Mouse (Mus musculus): ENCODE results near the gene Gm9508.
"Not testable (repeated sequence)": the region's sequence is repeated elsewhere in the genome, so short reads cannot be mapped to it uniquely, and the experiment has no call there.

Gm9508 gene

DNA sequence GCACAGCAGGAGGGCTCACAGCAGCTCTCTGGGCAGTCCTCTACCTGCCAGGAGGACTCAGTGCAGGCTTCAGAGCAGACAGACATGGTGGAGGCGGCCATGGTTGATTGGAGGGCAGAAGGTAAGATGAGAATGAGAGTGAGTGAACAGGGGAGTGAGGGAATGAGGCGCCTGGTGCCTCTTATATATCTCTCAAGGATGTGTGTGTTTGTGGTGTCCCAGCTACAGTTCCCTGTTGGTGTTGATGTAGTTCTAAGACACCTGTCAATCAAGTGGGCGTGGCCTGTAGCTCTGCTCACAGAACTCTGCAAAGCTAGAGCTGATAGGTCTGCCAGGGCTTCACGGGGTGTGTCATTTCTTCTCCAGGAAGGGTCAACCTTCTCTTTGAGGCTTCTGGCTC lies at the start of gene Gm9508:
Gene Gm9508, minus strand, starts transcription at position 101 of the 400 bp plus-strand sequence.
- no peak for DNase-seq (ENCODE audit: low spot score)

DNA sequence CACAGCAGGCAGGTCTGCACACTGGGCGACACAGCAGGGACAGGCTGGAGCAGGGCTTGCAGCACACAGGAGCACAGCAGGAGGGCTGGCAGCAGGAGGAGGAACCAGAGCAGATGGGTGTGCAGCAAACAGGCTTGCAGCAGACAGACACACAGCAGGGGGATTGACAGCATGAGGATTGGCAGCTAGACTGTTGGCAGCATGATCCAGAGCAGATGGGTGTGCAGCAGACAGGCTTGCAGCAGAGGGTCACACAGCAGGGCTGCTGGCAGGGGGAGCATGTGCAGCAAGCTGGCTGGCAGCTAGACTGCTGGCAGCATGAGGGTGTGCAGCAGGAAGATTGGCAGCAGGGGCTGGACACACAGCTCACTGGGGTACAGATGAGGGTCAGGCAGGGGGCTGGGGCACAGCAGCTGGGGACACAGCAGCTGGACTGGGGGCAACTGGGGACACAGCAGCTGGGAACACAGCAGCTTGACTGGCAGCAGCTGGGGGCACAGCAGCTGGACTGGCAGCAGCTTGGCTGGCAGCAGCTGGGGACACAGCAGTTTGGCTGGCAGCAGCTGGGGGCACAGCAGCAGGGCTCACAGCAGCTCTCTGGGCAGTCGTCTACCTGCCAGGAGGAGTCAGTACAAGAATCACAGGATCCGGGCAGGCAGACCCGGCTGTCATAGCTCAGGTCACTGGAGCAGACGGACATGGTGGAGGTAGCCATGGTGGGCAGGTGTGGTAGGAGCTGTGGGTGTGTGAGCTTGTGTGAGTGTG lies 45.1 kb upstream of the Gm9508 start, which contains the start of gene Gm18596:
Gene Gm18596, minus strand, starts transcription at position 715 of the 765 bp plus-strand sequence.
- not testable (repeated sequence) for DNase-seq (ENCODE audit: low spot score)

DNA sequence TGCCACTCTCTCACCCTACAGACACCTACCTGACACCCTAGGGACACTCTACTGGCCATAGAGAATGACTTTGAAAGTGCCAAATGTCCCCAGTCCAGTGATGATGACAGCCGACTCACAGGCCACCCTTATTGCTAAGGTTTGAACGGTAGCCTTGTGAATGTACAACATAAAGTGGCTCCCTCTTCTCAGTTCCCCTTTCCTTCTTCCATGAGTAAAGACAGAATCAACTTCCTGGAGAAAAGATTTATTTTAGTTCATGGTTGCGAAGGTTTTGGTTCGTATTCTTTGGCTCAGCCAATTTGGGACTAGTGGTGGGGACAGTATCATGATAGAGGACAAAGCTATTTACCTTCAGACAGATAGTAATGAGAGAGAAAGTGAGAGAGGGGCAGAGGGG lies 41.9 kb upstream of the Gm9508 start:
- no peak for DNase-seq (ENCODE audit: low spot score)

DNA sequence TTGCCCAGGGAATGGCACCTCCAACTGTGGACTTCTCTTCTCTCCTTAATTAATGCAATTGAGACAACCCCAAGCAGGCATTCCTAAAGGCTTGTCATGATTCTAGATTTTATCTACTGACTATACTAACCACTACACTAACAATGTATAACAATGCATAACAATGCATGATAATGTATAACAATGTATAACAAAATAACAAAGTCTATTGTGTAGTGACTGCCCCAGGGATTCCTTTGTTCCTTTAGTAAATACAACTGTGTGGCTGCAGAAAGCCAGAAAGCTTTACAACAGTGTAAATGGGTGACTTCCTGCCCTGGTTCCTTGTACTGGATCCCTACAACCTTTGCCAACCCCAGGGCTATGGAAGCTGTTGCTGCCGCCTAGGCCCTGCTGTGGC lies 38.9 kb upstream of the Gm9508 start:
- DNase-seq (ENCODE audit: low spot score) = no peak

DNA sequence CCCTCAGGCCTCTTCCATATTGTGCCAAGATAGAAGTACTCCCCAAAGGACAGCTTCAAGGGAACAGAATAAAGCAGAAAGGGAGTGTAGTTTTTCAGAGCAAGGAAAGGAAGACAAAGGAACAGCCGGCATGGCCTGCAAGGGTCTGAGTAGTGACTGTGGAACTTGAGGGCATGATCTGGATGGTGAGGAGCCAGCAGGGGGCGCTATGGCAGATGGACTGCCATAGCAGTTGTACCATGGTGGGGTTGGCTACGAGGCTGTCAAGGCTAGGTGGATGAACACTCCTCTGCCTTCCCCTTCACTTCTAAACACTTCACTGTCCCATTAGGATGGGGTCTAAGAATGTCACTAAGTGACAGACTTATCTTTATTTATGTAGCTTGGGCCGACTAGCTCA lies 32.2 kb upstream of the Gm9508 start:
- no peak for DNase-seq (ENCODE audit: low spot score)

DNA sequence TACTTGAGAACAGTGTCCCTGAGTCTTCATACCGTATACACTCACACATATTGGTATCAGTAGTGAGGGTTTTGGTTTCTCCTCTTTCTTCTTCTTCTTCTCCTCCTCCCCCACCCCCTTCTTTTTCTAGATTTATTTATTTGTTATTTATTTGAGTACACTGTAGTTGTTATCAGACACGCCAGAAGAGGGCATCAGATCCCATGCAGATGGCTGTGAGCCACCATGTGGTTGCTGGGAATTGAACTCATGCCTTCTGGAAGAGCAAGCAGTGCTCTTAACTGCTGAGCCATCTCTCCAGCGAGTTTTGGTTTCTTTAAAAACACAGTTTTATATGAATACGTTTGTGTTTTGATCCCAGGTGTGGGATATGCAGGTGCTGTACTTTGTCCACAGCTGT lies 31.2 kb upstream of the Gm9508 start:
- DNase-seq (ENCODE audit: low spot score) = no peak

DNA sequence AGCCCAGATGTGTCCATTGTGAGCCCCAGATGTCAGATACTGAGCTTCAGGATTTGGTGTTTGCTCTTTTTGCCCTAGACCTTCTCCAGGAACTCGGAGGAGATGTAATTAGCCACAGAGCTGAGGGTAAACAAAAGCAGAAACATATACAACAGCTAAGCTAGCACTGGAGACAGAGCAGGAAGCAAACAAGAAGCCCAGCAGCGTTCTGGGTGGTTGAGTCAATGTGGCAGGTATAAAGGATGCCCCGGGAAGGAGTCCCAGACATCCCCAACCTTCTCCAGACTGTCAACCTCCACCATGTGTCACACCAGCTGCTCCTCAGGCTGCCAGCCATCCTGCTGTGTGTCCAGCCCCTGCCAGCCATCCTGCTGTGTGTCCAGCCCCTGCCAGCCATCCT lies 29.2 kb upstream of the Gm9508 start, which contains the start of gene Gm10100:
Gene Gm10100, plus strand, starts transcription at position 301 of the 400 bp plus-strand sequence.
- DNase-seq (ENCODE audit: low spot score) = no peak

DNA sequence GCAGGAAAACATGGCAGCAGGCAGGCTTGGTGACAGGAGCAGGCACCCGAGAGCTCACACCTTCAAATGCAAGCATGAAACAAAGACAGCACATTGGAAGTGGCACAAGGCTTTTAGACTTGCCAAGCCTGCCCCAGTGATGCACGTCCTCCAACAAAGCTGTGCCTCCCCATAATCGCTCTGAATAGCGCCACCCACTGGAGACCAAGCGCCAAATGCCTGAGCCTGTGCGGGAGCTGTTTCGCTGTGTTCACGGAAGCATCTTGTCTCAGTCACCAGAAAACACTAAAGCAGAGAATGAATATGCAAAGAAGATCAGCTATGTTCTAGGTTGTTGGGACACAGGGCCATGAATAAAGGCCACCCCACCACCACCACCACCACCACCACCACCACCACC lies 27.8 kb upstream of the Gm9508 start:
- no peak for DNase-seq (ENCODE audit: low spot score)

DNA sequence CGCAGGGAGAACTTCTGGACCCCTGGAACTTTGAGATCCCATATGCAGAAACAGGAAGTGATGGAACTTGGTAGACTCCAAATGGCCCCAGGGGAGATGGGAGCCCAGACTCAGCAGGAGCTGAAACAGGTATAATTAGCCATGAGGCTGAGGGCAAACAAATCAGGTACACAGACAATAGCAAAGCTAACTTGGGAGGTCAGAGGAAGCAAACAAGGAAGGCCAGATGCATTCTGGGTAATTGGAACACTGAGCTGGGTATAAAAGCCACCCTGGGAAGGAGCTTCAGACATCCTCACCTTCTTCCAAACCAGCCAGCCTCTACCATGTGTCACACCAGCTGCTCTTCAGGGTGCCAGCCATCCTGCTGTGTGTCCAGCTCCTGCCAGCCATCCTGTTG lies 23.3 kb upstream of the Gm9508 start, which contains the start of gene Krtap12-1:
Gene Krtap12-1, plus strand, starts transcription at position 301 of the 400 bp plus-strand sequence.
- not testable (repeated sequence) for DNase-seq (ENCODE audit: low spot score)

DNA sequence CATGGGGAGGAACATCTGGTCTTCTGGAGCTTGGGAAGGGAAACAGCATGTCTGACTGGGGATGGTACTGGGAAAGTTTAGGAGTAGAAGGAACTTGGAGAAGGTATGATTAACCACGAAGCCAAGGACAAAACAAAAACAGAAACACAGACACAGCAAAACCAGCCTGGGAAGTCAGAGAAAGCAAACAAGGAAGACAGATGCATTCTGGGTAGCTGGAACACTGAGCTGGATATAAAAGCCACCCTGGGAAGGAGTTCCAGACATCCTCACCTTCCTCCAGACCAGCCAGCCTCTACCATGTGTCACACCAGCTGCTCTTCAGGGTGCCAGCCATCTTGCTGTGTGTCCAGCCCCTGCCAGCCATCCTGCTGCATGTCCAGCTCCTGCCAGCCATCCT lies 18.5 kb upstream of the Gm9508 start, which contains the start of gene Gm10142:
Gene Gm10142, plus strand, starts transcription at position 301 of the 400 bp plus-strand sequence.
- DNase-seq (ENCODE audit: low spot score) = no peak

DNA sequence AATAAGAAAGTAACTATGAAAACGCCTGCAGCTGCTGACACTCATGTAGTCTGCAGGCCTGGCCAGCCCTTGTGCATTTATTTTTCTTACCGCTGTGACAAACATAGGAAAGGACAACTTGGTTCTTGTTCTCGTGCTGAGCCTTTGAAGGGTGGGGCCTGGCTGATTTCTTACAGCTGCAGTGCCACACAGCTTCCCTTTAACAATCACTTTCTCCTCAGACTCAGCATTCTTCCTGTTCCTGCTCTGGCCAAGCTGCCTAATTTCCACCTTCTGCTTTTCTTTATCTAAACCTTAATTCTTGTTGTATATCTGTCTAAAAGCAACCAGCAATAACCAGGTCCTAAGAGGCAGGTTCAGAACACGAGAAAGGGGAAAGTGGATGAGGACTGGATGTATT lies 16.7 kb upstream of the Gm9508 start:
- DNase-seq (ENCODE audit: low spot score) = no peak

DNA sequence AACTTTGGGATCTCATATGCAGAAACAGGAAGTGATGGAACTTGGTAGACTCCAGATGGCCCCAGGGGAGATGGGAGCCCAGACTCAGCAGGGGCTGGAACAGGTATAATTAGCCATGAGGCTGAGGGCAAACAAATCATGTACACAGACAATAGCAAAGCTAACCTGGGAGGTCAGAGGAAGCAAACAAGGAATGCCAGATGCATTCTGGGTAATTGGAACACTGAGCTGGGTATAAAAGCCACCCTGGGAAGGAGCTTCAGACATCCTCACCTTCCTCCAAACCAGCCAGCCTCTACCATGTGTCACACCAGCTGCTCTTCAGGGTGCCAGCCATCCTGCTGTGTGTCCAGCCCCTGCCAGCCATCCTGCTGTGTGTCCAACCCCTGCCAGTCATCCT lies 14.1 kb upstream of the Gm9508 start, which contains the start of gene Gm10024:
Gene Gm10024, plus strand, starts transcription at position 301 of the 400 bp plus-strand sequence.
- DNase-seq (ENCODE audit: low spot score) = not testable (repeated sequence)

DNA sequence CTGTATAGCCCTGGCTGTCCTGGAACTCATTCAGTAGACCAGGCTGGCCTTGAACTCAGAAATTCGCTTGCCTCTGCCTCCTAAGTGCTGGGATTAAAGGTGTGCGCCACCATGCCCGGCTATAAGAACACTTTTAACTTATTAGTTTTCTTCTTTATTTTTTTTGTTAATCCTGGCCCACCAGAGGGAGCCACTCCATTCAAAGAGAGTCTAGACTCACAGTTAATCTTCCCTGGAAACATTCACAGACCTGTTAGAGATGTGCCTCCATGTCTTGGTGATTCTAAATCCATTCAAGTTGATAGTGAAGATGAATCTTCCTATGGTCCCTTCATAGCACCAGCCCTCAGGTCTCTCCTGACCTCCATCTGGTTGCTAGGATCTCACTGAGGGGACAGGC lies 12.8 kb upstream of the Gm9508 start:
- DNase-seq (ENCODE audit: low spot score) = no peak

DNA sequence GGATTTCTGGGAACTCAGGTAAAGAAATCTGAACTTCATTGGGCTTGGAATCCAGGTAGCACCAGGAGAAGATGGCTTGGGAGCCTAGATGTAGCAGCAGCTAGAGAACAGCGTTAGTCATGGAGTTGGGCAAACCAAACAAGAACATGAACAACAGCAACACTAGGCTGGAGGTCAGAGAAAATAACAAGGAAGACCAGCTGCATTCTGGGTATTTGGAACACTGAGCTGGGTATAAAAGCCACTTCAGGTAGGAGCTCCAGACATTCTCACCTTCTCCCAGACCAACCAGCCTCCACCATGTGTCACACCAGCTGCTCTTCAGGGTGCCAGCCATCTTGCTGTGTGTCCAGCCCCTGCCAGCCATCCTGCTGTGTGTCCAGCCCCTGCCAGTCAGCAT lies 9.3 kb upstream of the Gm9508 start, which contains the start of gene Gm10272:
Gene Gm10272, plus strand, starts transcription at position 301 of the 400 bp plus-strand sequence.
- no peak for DNase-seq (ENCODE audit: low spot score)

DNA sequence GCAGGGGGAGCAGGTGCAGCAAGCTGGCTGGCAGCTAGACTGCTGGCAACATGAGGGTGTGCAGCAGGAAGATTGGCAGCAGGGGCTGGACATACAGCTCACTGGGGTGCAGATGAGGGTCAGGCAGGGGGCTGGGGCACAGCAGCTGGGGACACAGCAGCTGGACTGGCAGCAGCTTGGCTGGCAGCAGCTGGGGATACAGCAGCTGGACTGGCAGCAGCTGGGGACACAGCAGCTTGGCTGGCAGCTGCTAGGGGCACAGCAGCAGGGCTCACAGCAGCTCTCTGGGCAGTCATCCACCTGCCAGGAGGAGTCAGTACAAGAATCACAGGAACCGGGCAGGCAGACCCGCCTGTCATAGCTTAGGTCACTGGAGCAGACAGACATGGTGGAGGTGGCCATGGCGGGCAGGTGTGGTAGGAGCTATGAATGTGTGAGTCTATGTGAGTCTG lies 6.7 kb downstream of the Gm9508 start, which contains the start of gene Gm19402:
Gene Gm19402, minus strand, starts transcription at position 402 of the 452 bp plus-strand sequence.
- DNase-seq (ENCODE audit: low spot score) = not testable (repeated sequence)

DNA sequence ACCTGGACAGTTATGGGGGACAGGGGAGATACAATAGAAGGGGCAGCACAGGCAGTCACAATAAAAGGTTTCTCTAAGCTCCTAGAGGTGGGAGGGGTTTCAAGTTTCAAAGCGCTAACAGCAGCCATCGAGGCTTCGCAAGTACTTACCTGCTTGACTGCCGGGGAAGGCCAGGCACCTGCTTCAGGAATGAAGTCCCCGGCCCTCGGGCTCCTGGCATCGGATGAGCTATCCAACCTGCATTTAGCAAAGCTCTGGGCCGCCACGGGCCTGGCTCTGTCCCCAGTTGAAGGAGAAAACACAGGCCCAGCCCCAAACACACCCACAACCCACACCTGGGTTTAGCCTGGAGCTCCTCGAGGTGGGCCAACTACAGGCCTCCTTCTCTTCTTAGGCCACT lies 10.0 kb downstream of the Gm9508 start:
- no peak for DNase-seq (ENCODE audit: low spot score)

DNA sequence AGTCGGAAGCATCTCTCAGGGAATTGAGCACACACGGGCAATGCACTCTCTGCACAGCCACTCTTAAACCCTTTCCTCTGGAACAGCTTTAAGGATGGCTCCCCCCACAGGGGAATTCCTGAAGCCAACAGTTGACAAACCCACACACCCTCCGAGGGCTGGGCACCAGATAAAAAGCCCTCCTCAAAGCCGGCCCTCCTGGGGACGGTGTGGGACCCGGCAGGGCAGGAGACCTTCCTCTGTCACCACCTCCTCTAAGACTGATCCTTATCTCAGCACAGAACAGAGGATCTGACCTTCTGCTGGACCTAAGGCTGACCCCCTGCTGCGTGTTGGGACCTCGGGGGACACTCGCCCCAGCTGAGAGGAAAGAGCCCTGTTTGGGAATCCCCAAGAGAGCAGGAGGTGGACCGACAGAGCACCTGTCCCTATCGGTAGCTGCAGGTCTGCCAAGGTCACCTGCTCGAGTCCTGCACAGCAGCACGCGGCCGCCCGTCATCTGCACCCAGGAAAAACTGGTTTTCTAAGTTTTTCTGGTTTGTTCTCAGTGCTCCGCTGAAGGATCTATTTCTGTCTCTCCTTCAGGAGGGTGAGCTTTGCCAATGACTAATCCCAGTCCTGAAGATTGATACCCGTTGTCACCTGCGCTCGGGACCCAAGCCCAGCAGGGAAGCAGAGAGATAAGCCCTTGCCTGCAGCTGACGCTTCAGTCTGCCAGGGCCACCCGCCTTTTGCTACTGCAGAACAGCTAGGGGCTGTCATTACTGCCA lies 11.0 kb downstream of the Gm9508 start, which contains the start of gene Tspear:
Gene Tspear, plus strand, starts transcription at position 675 of the 770 bp plus-strand sequence.
- DNase-seq (ENCODE audit: low spot score) = no peak

DNA sequence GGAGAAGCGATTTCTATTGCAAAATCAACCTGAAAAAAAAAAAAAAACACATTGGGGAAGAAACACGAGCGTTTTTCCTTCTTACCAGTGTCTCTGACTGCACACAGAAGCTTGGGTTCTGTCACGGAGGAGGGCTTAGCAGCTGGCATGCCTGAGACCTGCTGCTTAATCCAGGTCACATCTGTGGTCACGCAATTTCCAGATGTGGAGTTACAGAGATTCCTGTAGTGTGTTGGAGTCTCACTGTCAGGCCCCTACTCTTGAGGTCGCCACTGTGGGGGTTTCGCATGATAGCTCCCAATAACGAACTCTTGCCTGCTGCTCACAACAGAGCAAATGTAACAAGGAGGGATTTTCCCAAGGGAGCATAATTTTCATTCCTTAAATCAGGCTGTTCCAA lies 12.9 kb downstream of the Gm9508 start:
- DNase-seq (ENCODE audit: low spot score) = no peak

DNA sequence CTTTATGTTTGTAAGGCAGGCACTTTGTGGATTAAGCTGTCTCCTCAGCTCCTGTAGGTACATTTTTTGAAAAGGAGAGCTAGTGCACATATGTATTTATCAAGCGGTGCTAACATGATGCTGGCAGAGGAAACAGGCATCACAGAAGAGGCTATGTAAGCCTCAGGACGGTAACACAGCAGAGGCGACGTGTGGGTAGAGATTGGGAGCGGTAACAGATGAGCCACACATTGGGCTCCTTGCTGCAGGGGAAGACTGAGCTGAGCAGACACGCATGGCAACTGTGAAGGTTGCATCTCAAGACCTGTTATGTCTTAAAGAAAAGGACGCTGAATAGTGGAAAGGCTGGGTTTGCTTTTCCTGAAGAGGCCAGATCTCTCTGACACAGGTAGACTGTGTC lies 14.0 kb downstream of the Gm9508 start:
- DNase-seq (ENCODE audit: low spot score) = no peak

DNA sequence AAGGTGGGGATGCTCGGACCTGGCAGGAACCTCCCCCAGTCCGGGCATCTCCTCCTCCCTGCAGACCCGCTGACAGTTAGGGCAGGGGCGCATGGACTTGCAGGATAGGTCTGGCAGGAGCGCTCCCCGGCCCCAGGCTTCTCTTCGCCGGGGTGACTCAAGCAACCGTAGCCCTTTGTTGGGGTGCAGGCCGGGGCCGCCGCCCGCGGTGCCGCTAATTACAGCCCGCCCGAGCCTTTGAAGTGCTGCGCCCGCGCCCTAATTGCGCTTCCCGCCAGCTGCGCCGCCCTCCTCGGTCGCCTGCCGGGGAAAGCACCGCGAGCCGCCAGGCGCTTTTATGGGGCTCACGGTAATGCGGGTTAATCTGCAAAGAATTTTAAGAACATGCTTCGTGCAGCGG lies 19.5 kb downstream of the Gm9508 start:
- no peak for DNase-seq (ENCODE audit: low spot score)

DNA sequence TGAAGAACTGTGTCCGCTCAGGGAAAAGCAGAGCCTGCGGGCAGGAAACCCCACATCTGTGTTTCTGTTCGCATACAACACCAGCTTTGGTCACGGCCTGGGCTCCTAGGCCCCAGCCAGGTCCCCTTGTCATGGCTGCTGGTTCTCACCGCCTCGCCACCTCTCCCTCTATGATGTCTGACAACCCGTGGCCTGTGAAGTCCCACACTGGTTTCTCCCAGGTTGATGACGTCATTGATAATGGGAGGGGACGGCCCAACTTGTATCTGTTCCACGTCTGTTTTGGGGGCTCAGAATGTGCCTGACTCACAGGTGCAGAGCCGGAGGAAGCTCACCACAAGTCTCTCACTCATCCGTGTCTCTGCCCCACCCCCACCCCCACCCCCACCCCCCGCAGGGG lies 23.3 kb downstream of the Gm9508 start:
- no peak for DNase-seq (ENCODE audit: low spot score)

DNA sequence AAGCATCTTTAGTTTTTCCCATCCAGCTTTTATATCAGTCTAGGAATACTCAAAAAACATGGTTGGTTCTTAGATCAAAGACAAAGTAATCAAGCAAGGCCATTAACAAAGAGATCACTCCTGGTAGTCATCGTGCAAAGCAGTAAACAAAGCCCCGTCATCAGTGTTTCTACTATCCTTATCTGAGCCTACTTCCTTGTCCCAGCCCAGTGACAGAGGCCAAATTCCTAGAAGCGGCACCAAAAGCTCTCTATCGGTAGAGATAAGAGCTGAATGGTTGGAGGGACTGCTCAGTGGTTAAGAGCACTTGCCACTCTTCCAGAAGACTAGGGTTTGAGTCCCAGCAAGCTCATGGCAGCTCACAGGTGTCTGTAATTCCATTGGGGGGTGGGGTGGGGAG lies 25.5 kb downstream of the Gm9508 start:
- no peak for DNase-seq (ENCODE audit: low spot score)

DNA sequence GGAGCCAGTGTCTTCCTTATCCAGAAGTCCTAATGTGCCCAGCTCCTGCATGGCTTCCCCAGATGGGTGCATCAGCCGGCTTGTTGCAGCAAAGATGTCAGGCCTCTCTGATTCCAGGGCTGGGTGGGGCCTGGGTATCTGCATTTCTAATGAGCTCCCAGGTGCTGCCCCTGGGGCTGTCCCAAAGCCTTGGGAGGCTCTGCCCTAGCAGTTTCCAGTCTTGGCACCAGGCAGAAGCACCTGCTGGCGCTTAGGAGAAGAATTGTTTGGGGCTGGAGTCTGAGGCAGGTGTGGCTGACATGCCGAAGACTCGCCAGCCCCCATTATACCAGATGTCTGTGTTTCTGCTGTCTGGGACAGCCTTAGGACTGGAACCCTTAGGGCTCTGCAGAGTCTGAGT lies 26.3 kb downstream of the Gm9508 start:
- DNase-seq (ENCODE audit: low spot score) = no peak
